Mouse (Mus musculus) bone marrow, adult 2 months (tissue): ENCODE measurements around the gene Tor2a.

Source experiments
- CTCF ChIP-seq: fragments of 200-500 bp; IDR thresholded peaks from 2 replicates; pipeline ENCODE4 v1.5.1; 2011; ENCODE audit warnings: low read length, control low read depth; ENCODE audit not compliant: control insufficient read depth, insufficient read depth
- POLR2A ChIP-seq: fragments of 200-500 bp; IDR thresholded peaks from 2 replicates; pipeline ENCODE4 v1.6.1; 2011; ENCODE audit warnings: low read depth, mild to moderate bottlenecking, control low read depth, low read length, borderline replicate concordance; ENCODE audit not compliant: control insufficient read depth

- TF ChIP-seq POLR2A (no peak), CTCF (no peak)
These were observed 6.8 kb upstream of the Tor2a start for GRCm38 (mm10) chr2:32750199-32750598.
